Mouse (Mus musculus) layer of hippocampus, postnatal 36 days (tissue): ENCODE measurements around the gene Iqcg. TPM values are rescaled to one million over a fixed set of nuclear protein-coding genes. Genes with fewer than 3 reads are reported as not detected.
"Not testable (repeated sequence)": the region's sequence is repeated elsewhere in the genome, so short reads cannot be mapped to it uniquely, and the experiment has no call there.

ENCODE experiments used
- DNase-seq, 2 experiments: peaks; one replicate each; pipeline ENCODE4 v3.0.0; 2022
- total RNA-seq, 2 experiments: library from RNA; stranded (reverse); gene quantifications; 2 replicates each; pipeline ENCODE4 v1.2.3; 2021

The Iqcg gene
- 1 to 10 TPM; 4.0 to 5.4 TPM for total RNA-seq

DNA sequence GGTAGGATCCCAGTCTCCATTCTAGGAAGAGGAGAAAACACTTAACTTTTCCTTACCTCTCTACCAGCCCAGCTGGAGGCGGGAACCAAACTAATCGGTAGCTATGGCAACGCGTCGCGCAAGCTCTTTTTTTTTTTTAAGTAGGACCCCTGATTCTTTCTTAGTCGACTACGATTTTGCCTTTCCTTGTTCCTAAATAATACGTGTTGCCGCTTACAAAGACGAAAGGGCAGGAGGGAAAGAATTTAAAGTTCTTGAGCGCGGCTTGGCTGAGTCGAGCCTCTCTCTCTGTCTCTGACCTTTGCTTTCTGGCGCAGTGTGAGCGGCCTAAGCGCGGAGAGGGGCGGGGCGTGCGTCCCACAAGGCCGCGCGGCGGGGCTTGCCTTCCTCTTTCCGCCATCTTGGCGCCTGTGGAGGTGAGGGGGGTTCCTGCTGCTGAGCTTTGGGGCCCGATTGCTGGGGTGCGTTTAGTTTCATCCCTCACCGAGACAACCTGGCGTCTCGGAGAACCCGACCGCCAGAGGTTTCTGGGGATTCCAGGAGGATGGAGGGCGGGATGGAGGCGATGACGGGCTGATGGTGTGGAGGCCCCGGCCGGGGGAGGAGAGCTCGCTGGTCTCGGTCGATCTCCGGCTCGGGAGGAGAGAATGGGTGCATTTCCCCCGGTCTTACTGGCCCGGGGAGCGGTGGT, at the start of gene Iqcg, which contains the start of gene Rpl35a:
Gene Iqcg, minus strand, starts transcription at position 124 of the 691 bp plus-strand sequence.
Gene Rpl35a, plus strand, starts transcription at position 359 of the 691 bp plus-strand sequence.
- peak; percentile 88 to 91 for DNase-seq

GRCm38 (mm10) chr16:33085666-33086065, 29.6 kb upstream of the Iqcg start:
- DNase-seq = no peak

GRCm38 (mm10) chr16:33083996-33084395, 28.0 kb upstream of the Iqcg start:
- DNase-seq = no peak

- no peak for DNase-seq
Measured at GRCm38 (mm10) chr16:33082951-33083350, 26.9 kb upstream of the Iqcg start.

- no peak for DNase-seq
Measured at GRCm38 (mm10) chr16:33080063-33080462, 24.0 kb upstream of the Iqcg start.

- DNase-seq = no peak
Measured at GRCm38 (mm10) chr16:33077069-33077627, 21.1 kb upstream of the Iqcg start.

DNA sequence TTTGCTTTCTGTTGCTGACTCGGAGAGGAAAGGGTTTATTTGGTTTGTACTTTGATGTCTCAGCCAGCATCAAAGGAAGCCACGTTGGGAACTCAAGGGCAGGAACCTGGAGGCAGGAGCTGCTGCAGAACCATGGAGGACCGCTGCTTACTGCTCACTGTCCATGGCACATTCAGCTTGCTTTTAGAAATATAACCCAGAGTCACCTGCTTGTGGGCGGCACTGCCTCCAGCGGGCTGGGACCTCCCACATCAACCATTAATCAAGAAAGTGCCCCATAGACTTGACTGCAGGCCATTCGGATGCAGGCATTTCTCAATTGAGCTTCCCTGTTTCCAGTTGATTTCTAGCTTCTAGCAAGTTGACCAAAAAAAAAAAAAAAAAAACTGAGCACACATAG, 20.1 kb upstream of the Iqcg start:
- no peak for DNase-seq

GRCm38 (mm10) chr16:33074967-33075366, 18.9 kb upstream of the Iqcg start:
- no peak for DNase-seq

DNA sequence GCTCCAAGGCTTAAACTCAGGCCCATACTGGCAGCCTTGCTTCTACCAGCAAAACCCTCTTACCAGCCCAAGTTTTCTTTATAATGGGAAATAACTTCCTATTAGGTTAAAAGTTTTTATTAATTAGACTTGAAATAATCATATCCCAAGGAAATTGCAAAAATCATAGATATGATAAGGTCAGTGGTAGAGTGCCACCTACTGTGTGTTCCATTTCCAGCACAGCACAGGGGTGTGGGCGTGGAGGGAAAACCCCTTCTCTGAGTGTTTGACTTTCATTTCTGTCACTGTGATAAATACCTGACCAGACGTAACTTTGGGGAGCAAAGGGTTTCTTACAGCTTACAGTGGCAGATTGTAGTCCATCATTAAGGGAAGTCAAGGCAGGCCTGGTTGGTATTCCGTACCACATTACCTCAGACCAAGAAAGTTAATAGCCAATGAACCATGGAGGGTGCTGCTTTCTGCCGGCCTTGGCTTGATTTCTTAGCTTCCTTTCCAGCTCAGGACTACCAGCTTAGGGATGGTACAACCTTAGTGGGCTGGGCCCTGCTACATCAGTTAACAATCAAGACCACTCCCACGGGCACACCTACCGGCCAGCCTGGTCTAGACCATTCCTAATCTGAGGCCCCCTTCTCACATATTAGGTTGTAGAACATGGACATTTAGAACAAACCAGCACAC, 17.0 kb upstream of the Iqcg start:
- DNase-seq = no peak

DNA sequence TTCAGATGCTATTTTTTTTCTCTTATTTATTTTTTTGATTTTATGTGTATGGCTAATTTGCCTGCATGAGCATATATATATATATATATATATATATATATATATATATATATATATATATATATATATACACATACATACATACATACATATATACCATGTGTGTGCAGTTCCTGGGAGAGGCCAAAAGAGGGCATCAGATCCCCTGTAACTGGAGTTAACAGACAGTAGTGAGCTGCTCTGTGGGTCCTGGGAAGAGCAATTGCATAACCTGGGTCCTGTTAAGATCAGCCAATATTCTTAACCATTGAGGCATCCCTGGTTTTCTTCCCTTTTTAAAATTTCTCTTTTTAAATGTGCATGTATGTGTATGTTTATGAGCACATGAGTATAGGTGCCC, 14.9 kb upstream of the Iqcg start:
- DNase-seq = no peak

DNA sequence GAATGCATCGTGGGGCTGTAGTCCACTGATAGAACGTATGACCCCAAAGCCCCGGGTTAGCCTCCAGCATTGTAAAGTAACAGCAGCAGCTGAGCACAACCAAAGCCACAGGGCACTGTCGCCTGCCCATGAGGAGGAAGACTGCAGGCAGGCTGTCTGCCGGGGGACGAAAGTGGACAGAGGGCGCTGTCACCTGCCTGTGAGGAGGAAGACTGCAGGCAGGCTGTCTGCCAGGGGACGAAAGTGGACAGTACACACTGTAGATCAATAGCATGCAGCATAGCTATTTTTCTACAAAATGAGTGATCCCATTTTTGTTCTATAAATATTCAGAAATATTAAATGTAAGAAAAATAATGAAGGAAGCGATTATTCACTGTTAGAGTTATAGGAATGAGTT, 8.6 kb upstream of the Iqcg start:
- no peak for DNase-seq

- no peak for DNase-seq
Measured at GRCm38 (mm10) chr16:33063267-33063666, 7.2 kb upstream of the Iqcg start.

DNA sequence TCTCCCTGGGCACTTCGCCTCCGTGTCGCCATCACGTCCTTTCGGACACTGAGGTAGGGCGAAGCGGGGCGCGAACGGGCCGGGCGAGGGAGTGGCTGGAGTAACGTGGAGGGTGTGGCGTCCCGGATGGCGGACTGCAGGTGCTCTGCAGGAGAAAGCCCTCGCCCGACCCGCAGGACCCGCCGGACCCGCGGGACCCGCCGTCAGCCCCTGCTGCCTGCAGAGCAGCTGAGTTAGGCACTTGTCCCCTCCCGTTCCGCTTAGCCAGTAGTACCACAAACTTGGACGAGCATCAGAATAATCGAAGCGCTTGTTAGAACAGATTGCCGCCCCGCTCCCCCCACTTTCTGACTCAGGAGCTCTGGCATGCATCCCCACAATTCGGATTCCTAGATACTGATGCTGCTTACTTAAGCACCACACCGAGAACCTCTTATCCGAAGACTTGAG, 6.7 kb upstream of the Iqcg start:
- DNase-seq = peak; percentile 79

GRCm38 (mm10) chr16:33062024-33062681, 6.1 kb upstream of the Iqcg start, which contains the start of gene Lmln:
TSS of gene Lmln (plus strand) at chr16:33062521.
- DNase-seq = peak; percentile 89 to 90

DNA sequence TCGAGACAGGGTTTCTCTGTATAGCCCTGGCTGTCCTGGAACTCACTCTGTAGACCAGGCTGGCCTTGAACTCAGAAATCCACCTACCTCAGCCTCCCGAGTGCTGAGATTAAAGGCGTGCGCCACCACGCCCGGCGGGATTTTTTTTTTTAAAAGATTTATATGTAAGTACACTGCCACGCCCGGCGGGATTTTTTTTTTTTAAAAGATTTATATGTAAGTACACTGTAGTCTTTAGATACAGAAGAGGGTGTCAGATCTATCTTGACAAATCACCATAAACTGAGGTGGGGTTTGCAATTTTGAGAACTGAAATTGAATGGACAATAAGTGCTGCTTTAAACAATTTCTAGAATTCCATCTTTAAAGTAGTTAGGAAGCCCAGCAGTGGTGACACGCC, 5.4 kb upstream of the Iqcg start:
- no peak for DNase-seq

- no peak for DNase-seq
Measured at GRCm38 (mm10) chr16:33060926-33061325, 4.9 kb upstream of the Iqcg start.

DNA sequence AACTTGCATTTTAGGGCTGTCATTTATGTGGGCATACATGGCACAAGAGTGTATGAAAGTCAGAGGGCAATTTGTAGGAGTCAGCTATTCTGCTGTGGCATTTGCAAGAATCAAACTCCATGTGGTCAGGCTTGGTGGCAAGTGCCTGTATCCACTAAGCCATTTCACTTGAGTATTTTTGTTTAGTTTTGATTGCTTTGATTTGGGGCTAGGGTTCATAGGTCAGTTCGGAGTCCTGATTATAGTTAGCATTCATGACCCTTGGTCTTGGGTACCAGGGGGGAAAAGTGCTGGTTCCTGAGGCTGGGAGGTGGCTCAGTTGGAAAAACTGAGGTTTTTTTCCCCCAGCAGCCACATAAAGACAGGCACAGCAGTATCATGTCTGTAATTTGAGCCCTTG, 3.5 kb upstream of the Iqcg start:
- no peak for DNase-seq

DNA sequence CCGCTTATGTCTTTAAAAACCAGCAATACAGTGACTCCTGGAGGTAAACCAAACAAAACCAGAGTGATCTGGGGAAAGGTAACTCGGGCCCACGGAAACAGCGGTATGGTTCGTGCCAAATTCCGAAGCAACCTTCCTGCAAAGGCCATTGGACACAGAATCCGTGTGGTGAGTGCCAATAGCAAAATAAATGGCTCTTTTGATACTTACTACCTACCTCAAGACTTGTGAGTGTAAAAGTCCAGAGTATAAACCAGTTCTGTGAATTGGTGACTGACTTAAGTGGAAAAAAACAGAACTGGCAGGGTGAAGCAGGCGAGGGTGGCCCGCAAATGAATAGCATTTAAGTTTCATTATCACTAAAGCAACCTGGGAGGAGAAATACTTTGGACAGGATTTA, 2.6 kb upstream of the Iqcg start:
- DNase-seq = not testable (repeated sequence)

DNA sequence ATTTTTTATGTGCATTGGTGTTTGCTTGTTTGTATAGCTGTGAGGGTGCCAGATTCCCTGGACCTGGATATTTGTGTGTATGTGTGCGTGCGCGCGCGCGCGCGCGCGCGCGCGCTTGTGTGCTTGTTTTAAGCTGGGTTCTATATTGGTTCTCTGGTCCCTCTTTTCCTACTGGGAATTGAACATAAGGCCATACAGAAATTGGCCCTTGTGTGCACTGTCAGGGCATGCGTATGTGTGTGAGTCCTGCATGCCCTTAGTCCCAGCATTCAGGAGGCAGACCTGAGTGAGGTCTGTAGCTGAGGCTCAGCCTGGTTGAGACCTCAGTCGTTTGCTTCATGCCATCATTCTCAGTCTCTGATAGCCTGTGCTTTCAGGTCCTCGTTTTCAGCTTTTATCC, 2.0 kb upstream of the Iqcg start:
- DNase-seq = no peak

DNA sequence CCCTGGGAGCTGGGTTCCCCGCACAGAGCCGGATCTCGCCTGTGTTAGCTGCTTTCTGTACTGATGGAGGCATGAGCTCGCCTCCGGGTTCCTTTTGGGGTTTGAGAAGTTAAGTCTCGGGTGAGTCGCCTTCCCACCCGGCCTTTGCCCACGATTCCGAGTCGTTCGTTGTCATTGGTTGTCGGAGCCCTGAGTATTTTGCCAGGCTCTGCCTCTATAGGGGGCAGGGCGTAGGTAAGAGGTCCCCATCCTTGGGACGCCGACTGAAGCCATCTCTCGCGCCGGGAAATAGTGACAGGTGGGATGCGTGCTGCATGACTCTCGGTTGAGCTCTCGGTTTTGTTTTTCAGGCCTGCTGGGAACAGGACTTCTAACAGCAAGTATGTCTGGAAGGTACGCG, 768 bp upstream of the Iqcg start:
- no peak for DNase-seq

- DNase-seq = no peak
Measured at GRCm38 (mm10) chr16:33055655-33056054, 363 bp downstream of the Iqcg start.

DNA sequence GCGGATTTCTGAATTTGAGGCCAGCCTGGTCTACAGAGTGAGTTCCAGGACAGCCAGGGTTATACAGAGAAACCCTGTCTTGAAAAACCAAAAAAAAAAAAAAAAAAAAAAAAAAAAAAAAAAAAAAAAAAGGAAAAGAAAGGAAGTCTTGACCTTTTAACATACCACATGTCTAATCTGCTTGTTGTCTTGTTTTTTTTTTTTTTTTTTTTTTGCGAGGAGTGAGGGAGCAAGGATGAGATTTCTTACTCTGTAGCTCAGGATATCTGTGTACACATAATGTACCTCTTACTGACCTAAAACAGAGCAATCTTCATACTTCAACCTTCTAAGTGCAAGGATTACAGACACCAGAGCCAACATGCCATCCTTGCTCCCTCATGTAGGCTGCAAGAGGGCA, 1.1 kb downstream of the Iqcg start:
- DNase-seq = not testable (repeated sequence)

DNA sequence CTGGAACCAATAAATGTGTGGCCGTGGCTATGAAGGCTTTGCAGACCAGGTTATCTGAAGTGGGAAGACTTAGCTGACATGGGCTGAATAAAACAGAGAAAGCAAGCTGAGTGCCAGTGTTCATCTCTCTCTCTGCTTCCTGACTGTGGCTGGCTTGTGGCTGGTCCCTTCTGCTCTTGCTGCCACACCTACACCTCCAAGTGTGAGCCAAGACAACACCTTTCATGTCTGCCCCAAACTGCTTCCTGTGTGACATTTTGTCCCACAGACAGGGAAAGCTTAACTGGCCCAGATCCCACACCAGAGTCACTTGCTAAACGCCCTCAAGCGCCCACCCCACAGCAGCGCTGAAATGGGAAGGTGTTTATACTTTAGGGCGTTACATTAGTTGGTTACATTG, 2.9 kb downstream of the Iqcg start:
- DNase-seq = no peak
